Mouse (Mus musculus) frontal cortex, postnatal 36 days (tissue): ENCODE results near the gene P2ry6.

Experiments used
- DNase-seq, 2 experiments: peaks; one replicate each; pipeline ENCODE4 v3.0.0; 2022; ENCODE audit warnings: low spot score in 2 of 2

Gene P2ry6

DNA sequence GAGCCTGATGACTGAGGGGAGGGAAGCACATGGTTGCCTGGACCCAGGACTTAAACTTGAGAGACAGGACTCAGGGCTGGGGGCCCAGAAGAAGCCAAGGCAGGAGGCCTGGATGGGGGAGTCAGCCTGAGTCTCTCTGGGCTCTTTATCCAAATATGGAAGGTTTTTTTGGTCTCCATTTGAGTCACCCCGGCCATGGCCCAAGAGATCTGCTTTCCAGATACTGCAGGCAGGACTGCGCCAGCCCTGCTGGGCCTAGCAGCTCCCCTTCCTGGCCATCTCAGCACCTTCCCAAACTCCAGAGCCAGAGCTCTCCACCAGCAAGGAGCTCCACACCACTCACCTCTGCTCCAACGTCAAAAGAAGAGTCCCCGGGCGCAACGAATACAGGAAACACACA, 57.9 kb downstream of the P2ry6 start:
- DNase-seq: no peak

DNA sequence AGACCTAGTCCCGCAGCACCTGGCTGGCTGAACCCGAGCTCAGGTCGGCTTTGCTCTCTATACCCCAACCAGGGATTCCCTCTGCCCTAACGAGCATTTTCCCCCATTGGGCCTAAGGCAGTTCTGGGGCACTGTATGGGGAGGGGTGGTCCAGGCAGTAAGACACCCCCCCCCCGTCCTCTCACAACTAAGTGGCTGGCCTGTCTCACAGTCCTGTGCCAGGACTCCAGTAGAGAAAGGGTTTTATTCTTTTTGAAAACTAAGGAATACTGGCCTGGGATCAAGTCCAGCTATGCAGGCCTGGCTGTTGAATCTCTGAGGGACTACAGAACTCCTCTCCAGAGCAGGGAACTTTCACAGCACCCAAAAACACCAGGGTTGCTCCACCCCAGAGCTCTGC, 59.2 kb downstream of the P2ry6 start:
- no peak for DNase-seq

- DNase-seq: no peak
Observed at GRCm38 (mm10) chr7:100911791-100912190, 62.7 kb downstream of the P2ry6 start.

DNA sequence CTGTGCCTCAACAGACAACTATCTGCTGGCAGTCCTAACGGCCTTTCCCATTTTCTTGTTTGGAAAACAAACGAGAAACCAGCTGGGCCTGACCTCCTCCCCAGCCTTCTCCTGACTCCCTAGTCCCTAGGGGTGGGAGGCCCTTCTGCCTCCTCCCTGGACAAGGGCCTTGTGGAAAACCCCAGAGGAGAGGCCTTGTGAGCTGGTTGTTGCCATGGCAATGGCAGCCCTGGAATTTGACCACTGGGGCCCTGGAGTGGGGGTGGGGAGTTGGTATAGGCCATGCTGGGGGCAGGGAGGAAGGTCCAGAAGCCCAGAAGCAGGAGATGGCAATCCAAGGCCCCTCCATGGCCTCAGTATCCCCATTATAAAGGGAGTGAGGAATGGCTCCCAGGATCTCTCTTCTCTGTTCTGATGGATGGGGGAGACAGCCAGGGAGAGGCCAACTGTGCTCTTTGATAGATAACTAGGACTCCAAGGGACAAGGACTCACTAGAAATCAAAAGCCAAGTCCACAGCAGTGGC, 63.1 kb downstream of the P2ry6 start:
- no peak for DNase-seq

GRCm38 (mm10) chr7:100908567-100908966, 65.9 kb downstream of the P2ry6 start:
- DNase-seq: no peak

DNA sequence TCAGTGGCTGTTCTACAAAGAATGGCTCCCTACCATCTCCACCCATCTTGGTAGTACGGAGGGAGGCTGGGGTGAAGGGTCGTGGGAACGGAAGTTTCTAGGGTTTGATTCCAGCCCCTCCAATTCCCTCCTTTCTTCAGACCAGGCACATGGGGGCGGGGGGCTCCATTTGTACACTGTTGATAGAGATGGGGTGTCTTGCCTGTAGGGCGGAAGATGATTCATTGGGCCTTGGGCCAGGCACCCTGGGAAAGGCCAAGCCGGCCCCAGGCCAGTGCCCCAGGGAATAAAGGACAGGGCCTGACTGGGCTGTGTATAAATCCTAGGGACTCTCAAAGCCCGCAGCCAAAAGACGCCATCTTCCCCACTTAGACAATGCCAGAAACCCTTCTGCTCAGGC, 66.4 kb downstream of the P2ry6 start:
- no peak for DNase-seq

GRCm38 (mm10) chr7:100907231-100907630, 67.2 kb downstream of the P2ry6 start:
- peak; percentile 84 to 89 for DNase-seq

DNA sequence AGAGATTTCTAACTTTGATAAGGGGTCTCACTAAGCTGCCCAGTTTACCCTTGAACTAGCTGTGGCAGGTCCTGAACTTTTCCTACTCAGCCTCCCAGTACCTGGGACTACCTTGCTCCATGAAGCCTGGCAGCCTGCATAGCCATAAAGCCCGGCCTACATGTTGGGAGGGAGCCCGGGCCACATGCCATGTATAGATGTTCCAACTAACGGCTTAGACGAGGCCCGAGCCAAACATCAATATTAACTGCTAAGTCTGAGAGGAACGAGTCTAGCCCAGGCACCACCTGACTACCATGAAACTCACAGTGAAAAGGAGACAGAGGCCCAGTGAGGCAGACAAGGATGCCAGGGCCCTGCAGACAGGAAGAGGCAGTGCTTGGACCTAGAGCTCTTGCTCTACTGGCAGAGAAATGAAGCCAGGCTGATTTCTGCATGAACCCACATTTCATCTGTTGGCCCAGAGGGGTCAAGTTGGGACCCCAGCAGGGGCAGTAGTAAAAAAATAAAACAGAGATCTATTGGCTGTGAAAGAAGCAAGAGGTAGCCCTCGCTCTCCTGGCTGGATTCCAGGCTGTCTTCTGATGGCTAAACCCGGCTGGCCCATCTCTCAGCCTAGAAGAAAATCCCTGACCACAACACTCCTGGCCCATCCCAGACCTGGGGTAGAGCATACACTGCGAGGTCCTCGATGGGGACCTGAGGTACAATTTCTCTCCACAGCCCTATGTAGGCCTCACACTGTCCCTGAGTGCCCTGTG, 68.2 kb downstream of the P2ry6 start:
- DNase-seq: no peak

- no peak for DNase-seq
Observed at GRCm38 (mm10) chr7:100905037-100905436, 69.4 kb downstream of the P2ry6 start.

DNA sequence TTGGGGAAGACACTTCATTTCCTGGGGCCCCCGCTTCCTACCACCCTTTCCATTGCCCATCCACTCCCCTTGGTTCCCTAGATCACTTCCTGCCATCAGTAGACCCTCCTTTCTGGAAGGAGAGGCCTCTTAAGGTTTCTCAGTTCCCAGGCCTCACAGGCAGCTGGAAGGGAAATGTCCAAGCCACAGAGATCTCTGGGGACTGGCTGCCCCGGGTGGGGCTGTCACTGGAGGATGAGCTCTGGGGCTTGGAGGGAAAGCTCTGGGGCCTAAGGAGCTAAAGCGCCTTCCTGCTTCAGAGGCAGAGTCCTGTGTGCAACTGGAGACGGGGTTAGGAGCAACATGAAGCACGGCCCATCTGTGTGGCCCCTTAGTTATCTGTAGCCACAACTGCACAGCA, 69.8 kb downstream of the P2ry6 start:
- DNase-seq: no peak

DNA sequence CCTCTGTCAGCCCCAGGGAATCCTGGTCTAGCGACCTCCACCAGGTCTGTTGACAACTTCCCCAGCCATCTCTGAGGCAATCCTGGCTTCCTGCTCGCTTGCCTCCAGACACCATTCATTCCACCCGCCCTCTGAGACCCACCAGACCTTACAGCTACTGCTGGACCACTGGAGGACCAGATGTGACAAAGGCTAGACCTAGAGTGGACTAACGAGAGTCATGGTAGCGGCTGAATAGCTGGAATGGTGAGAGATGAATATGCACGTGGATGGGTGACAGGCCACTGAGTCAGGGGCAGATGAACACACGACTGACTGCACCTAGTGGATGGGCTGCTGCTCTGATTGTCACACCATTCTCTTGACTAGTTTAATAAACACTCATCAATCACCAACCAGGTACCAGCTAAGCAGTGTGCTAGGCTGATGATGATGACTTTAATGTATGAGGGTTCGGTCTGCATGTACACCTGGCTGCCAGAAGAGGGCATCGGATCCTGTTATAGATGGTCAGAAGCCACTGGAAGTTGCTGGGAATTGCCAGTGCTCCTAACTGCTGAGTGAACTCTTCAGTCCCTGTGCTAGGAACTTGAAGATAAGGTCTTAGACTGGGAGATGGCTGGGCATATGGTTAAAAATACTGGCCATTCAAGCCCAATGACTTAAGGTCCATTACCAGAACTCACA, 71.9 kb downstream of the P2ry6 start:
- DNase-seq: no peak

GRCm38 (mm10) chr7:100897828-100898227, 76.6 kb downstream of the P2ry6 start:
- DNase-seq: no peak

DNA sequence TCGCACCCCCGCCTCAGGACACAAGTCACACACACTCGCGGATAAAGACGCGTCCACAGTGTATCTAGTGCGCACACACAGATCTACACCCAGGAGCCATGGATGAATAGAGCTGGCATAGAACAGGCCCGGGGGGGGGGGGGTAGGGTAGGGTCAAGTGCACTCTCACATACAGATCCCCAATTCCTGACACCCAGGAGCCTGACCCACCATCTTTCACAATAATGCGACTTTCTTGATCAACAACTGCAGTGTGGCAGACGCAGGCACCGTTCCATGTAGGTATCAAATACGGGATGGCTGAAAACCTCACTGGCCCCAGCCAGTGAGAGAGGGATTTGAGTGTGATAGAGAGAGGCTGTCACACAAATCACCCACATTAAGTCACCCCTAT, 79.6 kb downstream of the P2ry6 start:
- DNase-seq: no peak

GRCm38 (mm10) chr7:100894057-100894832, 80.2 kb downstream of the P2ry6 start:
- peak; percentile 64 to 70 for DNase-seq

GRCm38 (mm10) chr7:100893249-100894056, 81.0 kb downstream of the P2ry6 start:
- peak; percentile 51 to 56 for DNase-seq
